Mouse (Mus musculus) MEL (cell line): ENCODE measurements around the gene Pcsk2.

Experiments used
- CTCF ChIP-seq, 3 experiments: IDR thresholded peaks in 2 of 3; conservative IDR thresholded peaks in 1 of 3; 2 replicates each; pipeline ENCODE4 v1.5.1; 2011 to 2012; ENCODE audit warnings: low read length in 3 of 3, low read depth in 2 of 3, mild to moderate bottlenecking in 2 of 3, improper control_type of control experiment in 1 of 3, inconsistent platforms in 1 of 3, mixed read lengths in 1 of 3, moderate library complexity in 1 of 3; ENCODE audit not compliant: control insufficient read depth in 1 of 3, insufficient read depth in 1 of 3, poor library complexity in 1 of 3, severe bottlenecking in 1 of 3
- ELF1 ChIP-seq: IDR thresholded peaks from 2 replicates; pipeline ENCODE4 v1.6.1; 2014; ENCODE audit warnings: low read depth, mild to moderate bottlenecking, inconsistent platforms, low read length, improper control_type of control experiment, moderate library complexity

GRCm38 (mm10) chr2:143623916-143624315 lies 78.0 kb downstream of the Pcsk2 start:
- TF ChIP-seq CTCF (IDR thresholded peaks at IDR 0.05 in 2 of 3, conservative IDR thresholded peaks at IDR 0.05 in 1 of 3; ENCODE audit: control insufficient read depth in 1 of 3, insufficient read depth in 1 of 3, low read depth in 2 of 3, low read length in 3 of 3, poor library complexity in 1 of 3, severe bottlenecking in 1 of 3) (no peak), ELF1 (no peak)
